Mouse (Mus musculus) erythroblast, embryonic 14.5 days (primary cell): Measurements from ENCODE around the gene Rpl23a.

Experiments
- GATA1 ChIP-seq: IDR thresholded peaks from 2 replicates; pipeline ENCODE4 v1.6.1; 2012; ENCODE audit warnings: low read length, inconsistent platforms, mixed read lengths
- TAL1 ChIP-seq: IDR thresholded peaks from 3 replicates; pipeline ENCODE4 v1.6.1; 2012; ENCODE audit warnings: low read length, inconsistent platforms, mixed read lengths

DNA sequence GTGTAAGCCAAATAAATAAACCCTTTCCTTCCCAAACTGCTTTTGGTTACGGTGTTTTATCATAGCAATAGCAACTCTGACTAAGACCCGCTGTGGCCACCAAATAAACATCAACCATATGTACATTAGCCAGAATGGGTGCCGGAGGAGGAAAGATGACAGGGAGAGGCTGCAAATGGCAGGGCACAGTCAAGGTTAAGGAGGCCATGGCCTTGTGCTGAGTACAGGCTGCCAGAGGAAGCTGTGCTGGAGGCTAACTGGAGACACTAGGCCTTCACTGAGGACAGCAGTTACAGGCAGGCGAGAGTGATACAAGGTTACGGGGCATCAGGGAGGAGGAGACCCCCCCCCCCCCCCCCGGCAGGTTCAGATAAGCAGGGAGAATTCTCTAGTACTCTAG is 26.5 kb upstream of the Rpl23a start:
- TF ChIP-seq GATA1, result no peak
- TF ChIP-seq TAL1, result no peak
